Mouse (Mus musculus) adrenal gland, adult 18-20 months (tissue): ENCODE measurements around the gene Creb5. TPM values are rescaled to one million over a fixed set of nuclear protein-coding genes. Genes with fewer than 3 reads are reported as not detected.

Source experiments
- DNase-seq, 2 experiments: peaks; one replicate each; pipeline ENCODE4 v3.0.0; 2021 to 2022; ENCODE audit warnings: low spot score in 2 of 2
- long read RNA-seq, 2 experiments: library from polyadenylated mRNA; stranded (forward); transcript quantifications; one replicate each; pipeline ENCODE4 v2.0.0; 2021
- total RNA-seq, 2 experiments: library from RNA; stranded (reverse); gene quantifications; 1 replicate in 1 of 2; 2 replicates in 1 of 2; pipeline ENCODE4 v1.2.3; 2021

Gene Creb5
- 1 to 10 TPM; 1.5 to 3.2 TPM for total RNA-seq
- long read RNA-seq, experiment 1, full-length matches to known transcripts = 1 of 1 reads
- long read RNA-seq, experiment 1, partial matches to known transcripts = 0 of 1 reads
- long read RNA-seq, experiment 1, other reads (novel, unspliced or antisense) = 0 of 1 reads
- long read RNA-seq, experiment 2, partial matches to known transcripts = 0 of 1 reads
- long read RNA-seq, experiment 2, other reads (novel, unspliced or antisense) = 1 of 1 reads

- DNase-seq = peak; percentile 81 to 82
Measured at GRCm38 (mm10) chr6:53287038-53287561, at the start of gene Creb5. Creb5 (plus strand) TSS chr6:53287270.

GRCm38 (mm10) chr6:53259841-53260240, 27.2 kb upstream of the Creb5 start:
- no peak for DNase-seq

GRCm38 (mm10) chr6:53262401-53262800, 24.7 kb upstream of the Creb5 start:
- no peak for DNase-seq

GRCm38 (mm10) chr6:53267036-53267435, 20.0 kb upstream of the Creb5 start:
- DNase-seq = no peak

- DNase-seq = no peak
Measured at GRCm38 (mm10) chr6:53267732-53268505, 19.2 kb upstream of the Creb5 start.

GRCm38 (mm10) chr6:53271216-53271615, 15.9 kb upstream of the Creb5 start:
- DNase-seq = no peak

GRCm38 (mm10) chr6:53271636-53272035, 15.4 kb upstream of the Creb5 start:
- DNase-seq = no peak

GRCm38 (mm10) chr6:53286389-53287037, 557 bp upstream of the Creb5 start:
- peak in 1 of 2 experiments; percentile 22 for DNase-seq

GRCm38 (mm10) chr6:53287562-53288381, 702 bp downstream of the Creb5 start:
- DNase-seq = peak; percentile 34

GRCm38 (mm10) chr6:53288584-53289558, 1.8 kb downstream of the Creb5 start:
- DNase-seq = no peak

GRCm38 (mm10) chr6:53289659-53290058, 2.6 kb downstream of the Creb5 start:
- DNase-seq = no peak

GRCm38 (mm10) chr6:53290215-53290990, 3.3 kb downstream of the Creb5 start:
- DNase-seq = no peak

GRCm38 (mm10) chr6:53292931-53293330, 5.9 kb downstream of the Creb5 start:
- no peak for DNase-seq

- no peak for DNase-seq
Measured at GRCm38 (mm10) chr6:53297851-53298250, 10.8 kb downstream of the Creb5 start.

- no peak for DNase-seq
Measured at GRCm38 (mm10) chr6:53304201-53304600, 17.1 kb downstream of the Creb5 start.

GRCm38 (mm10) chr6:53306156-53306555, 19.1 kb downstream of the Creb5 start:
- DNase-seq = no peak

- no peak for DNase-seq
Measured at GRCm38 (mm10) chr6:53306710-53307109, 19.6 kb downstream of the Creb5 start.

GRCm38 (mm10) chr6:53308684-53309083, 21.6 kb downstream of the Creb5 start:
- no peak for DNase-seq

- no peak for DNase-seq
Measured at GRCm38 (mm10) chr6:53313604-53314003, 26.5 kb downstream of the Creb5 start.
